In the genomic region with DNA sequence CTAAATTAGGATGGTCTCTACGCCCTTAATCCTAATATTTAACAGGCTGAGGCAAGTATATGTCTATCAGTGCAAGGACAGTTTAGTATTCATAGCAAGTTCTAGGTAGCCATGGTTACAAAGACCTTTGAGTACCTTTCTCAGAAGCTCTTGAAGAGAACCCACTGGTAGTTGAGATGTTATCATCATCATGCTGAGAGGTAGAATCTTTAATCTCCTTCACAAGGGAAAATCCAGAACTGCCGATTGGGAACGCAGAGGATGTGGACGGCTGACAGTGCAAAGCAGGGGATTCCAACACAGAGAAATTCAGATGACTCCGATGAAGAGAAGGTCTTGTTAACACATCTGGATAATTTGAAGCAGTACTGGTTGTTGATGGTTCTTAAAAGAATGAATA, we compare ENCODE assay signal across 14 mouse cellular contexts.
"Had no signal": no experiment of that assay in that cellular context is flagged by ENCODE, and none has a peak within 500 bp of the region (broad histone marks: within the 10 kb centered on the region; RNA-seq: fewer than 3 reads in every experiment).

No protein-coding gene starts in this region.

- DNase-seq: lung, adult 18-20 months; lung, embryonic 14.5 days; lung, postnatal 10 days; lung, postnatal 4 days; midbrain, embryonic 14.5 days; retina, postnatal 1 day; right cerebral cortex, adult 18-20 months; right cerebral cortex, postnatal 25 days; right cerebral cortex, postnatal 4 days; spleen, adult 18-20 months; thymus, adult 18-20 months; thymus, postnatal 25 days; thymus, postnatal 4 days had no signal

- ATAC-seq: midbrain, embryonic 16.5 days had no signal
